In genomic region chr8:34488746-34489400, GRCm38 (mm10) we compare ENCODE assay signal across 22 mouse cellular contexts.
DNase-seq lines count a peak whose midpoint lies in the region; ATAC-seq lines count a peak whose summit lies in the region.
"Had no signal": no experiment of that assay in that cellular context is flagged by ENCODE, and none has a peak within 500 bp of the region (broad histone marks: within the 10 kb centered on the region; RNA-seq: fewer than 3 reads in every experiment).

No protein-coding gene starts in this region.

- ATAC-seq in cerebellum, adult (ENCODE audit: insufficient number of reproducible peaks, low FRiP score, low TSS enrichment), result no peak
- ATAC-seq: activated CD4-positive, CD25-positive, alpha-beta regulatory T cell, adult 4 months; forebrain, embryonic 13.5 days; forebrain, embryonic 15.5 days; forebrain, postnatal 0 days; Patski had no signal

- H3K27ac ChIP-seq in heart, embryonic 10.5 days, result no peak overlapping the region
- H3K27ac ChIP-seq: embryonic facial prominence, embryonic 10.5 days; embryonic facial prominence, embryonic 12.5 days; forebrain, embryonic 13.5 days; forebrain, embryonic 15.5 days had no signal

- intact Hi-C loops in heart, postnatal 10 days (cut with DNase I), result loop anchor here (5.0 kb wide), 1 partner anchor 287 kb away; no protein-coding TSS in a partner anchor
- intact Hi-C loops in gastrocnemius, postnatal 14 days (cut with DNase I; ENCODE audit: low total_unique reads), result loop anchor here (10.0 kb wide), 1 partner anchor 304 kb away; no protein-coding TSS in a partner anchor

- DNase-seq in cerebellum, postnatal 10 days, result peak; percentile 21 to 30
- DNase-seq in heart, embryonic 10.5 days (ENCODE audit: low spot score), result peak; percentile 57
- no peak for DNase-seq in heart, postnatal 10 days
- DNase-seq in 416B (ENCODE audit: low read depth), result peak; percentile 44
- peak; percentile 34 for DNase-seq in induced T-regulatory cell, adult 2 months (ENCODE audit: low read depth)
- no peak for DNase-seq in gastrocnemius, postnatal 14 days
- DNase-seq: adrenal gland, adult 8-10 months; adrenal gland, postnatal 14 days; adrenal gland, postnatal 36 days; cerebellum, adult 11 months; cerebellum, adult 18-20 months; cerebellum, adult 8-10 months; cerebellum, adult 9-11 months; cerebellum, postnatal 25 days; forebrain, postnatal 0 days had no signal

- no peaks in the 10 kb centered on the region for H3K9me3 ChIP-seq in heart, embryonic 10.5 days
- H3K9me3 ChIP-seq: embryonic facial prominence, embryonic 10.5 days; embryonic facial prominence, embryonic 12.5 days; forebrain, embryonic 13.5 days; forebrain, embryonic 15.5 days had no signal

- no peaks in the 10 kb centered on the region for H3K36me3 ChIP-seq in heart, embryonic 10.5 days
- H3K36me3 ChIP-seq: embryonic facial prominence, embryonic 10.5 days; embryonic facial prominence, embryonic 12.5 days; forebrain, embryonic 15.5 days had no signal

- no peaks in the 10 kb centered on the region for H3K27me3 ChIP-seq in heart, embryonic 10.5 days (ENCODE audit: insufficient read depth, poor library complexity, severe bottlenecking)
- H3K27me3 ChIP-seq: forebrain, embryonic 13.5 days; forebrain, embryonic 15.5 days; Patski had no signal

- 50% methylated on average over 7 of the region's 7 CpGs for WGBS in heart, embryonic 10.5 days

- no peak overlapping the region for H3K4me3 ChIP-seq in heart, embryonic 10.5 days
- H3K4me3 ChIP-seq: embryonic facial prominence, embryonic 10.5 days; embryonic facial prominence, embryonic 12.5 days; forebrain, embryonic 13.5 days; forebrain, embryonic 15.5 days had no signal

- H3K4me1 ChIP-seq in heart, embryonic 10.5 days, result peaks cover 2% of the 10 kb centered on the region; the same call in 1 of the 2 replicates
- H3K4me1 ChIP-seq: embryonic facial prominence, embryonic 12.5 days had no signal

Comparison
In these comparisons a context has a peak if more than half of its experiments do, and no peak if none do; other contexts are left out.
1. DNase-seq: peak in cerebellum, postnatal 10 days (2 of 2), heart, embryonic 10.5 days (single experiment), 416B (single experiment) and induced T-regulatory cell, adult 2 months (single experiment); none in heart, postnatal 10 days (0 of 2) and gastrocnemius, postnatal 14 days (single experiment).